Mouse (Mus musculus) brain, adult 2 months (tissue): Measurements from ENCODE around the gene Ppa1.
"Not testable (repeated sequence)": the region's sequence is repeated elsewhere in the genome, so short reads cannot be mapped to it uniquely, and the experiment has no call there.

ENCODE experiments used
- DNase-seq: peaks from one replicate; pipeline ENCODE4 v3.0.0; 2011; ENCODE audit warnings: low read depth, low spot score

Ppa1 gene

GRCm38 (mm10) chr10:61647790-61648736 lies at the start of gene Ppa1:
Gene Ppa1 (plus strand): TSS chr10:61648552.
- DNase-seq = peak; percentile 94

GRCm38 (mm10) chr10:61599556-61600114 lies 48.7 kb upstream of the Ppa1 start:
- no peak for DNase-seq

GRCm38 (mm10) chr10:61602283-61603033 lies 45.9 kb upstream of the Ppa1 start:
- DNase-seq = peak; percentile 70

GRCm38 (mm10) chr10:61604376-61605065 lies 43.8 kb upstream of the Ppa1 start:
- DNase-seq = no peak

- DNase-seq = not testable (repeated sequence)
These were observed 43.0 kb upstream of the Ppa1 start for GRCm38 (mm10) chr10:61605381-61605780.

GRCm38 (mm10) chr10:61605851-61606250 lies 42.5 kb upstream of the Ppa1 start:
- peak; percentile 75 for DNase-seq

- DNase-seq = no peak
These were observed 40.1 kb upstream of the Ppa1 start for GRCm38 (mm10) chr10:61608233-61608632.

GRCm38 (mm10) chr10:61610650-61611235 lies 37.6 kb upstream of the Ppa1 start:
- DNase-seq = no peak

GRCm38 (mm10) chr10:61614311-61614710 lies 34.0 kb upstream of the Ppa1 start:
- DNase-seq = no peak

- DNase-seq = no peak
These were observed 29.8 kb upstream of the Ppa1 start for GRCm38 (mm10) chr10:61618528-61618927.

- DNase-seq = peak; percentile 16
These were observed 26.7 kb upstream of the Ppa1 start for GRCm38 (mm10) chr10:61621681-61622080.

- not testable (repeated sequence) for DNase-seq
These were observed 24.5 kb upstream of the Ppa1 start for GRCm38 (mm10) chr10:61623874-61624273.

- no peak for DNase-seq
These were observed 23.6 kb upstream of the Ppa1 start for GRCm38 (mm10) chr10:61624771-61625170.

- DNase-seq = peak; percentile 50
These were observed 22.7 kb upstream of the Ppa1 start for GRCm38 (mm10) chr10:61625381-61626257.

- DNase-seq = no peak
These were observed 21.8 kb upstream of the Ppa1 start for GRCm38 (mm10) chr10:61626551-61626950.

- DNase-seq = peak; percentile 12
These were observed 21.0 kb upstream of the Ppa1 start for GRCm38 (mm10) chr10:61627195-61627937.

GRCm38 (mm10) chr10:61627938-61628250 lies 20.5 kb upstream of the Ppa1 start:
- DNase-seq = no peak

GRCm38 (mm10) chr10:61632445-61632844 lies 15.9 kb upstream of the Ppa1 start:
- no peak for DNase-seq

- DNase-seq = no peak
These were observed 11.3 kb upstream of the Ppa1 start for GRCm38 (mm10) chr10:61637055-61637454.

- no peak for DNase-seq
These were observed 8.0 kb upstream of the Ppa1 start for GRCm38 (mm10) chr10:61640363-61640762.
